Mouse (Mus musculus) right cerebral cortex, postnatal 14 days (tissue): ENCODE measurements around the gene Vps8.
A peak's percentile ranks its signal among the peaks of the same experiment; 100 is the strongest.

ENCODE experiments used
- DNase-seq: peaks from one replicate; pipeline ENCODE4 v3.0.0; 2022

Vps8 gene

GRCm38 (mm10) chr16:21422645-21423545, at the start of gene Vps8:
Gene Vps8, plus strand, starts transcription at chr16:21423118.
- DNase-seq, result peak; percentile 89

- DNase-seq, result no peak
These were observed 49.5 kb upstream of the Vps8 start for GRCm38 (mm10) chr16:21373316-21373960.

- no peak for DNase-seq
These were observed 48.9 kb upstream of the Vps8 start for GRCm38 (mm10) chr16:21374067-21374466.

DNA sequence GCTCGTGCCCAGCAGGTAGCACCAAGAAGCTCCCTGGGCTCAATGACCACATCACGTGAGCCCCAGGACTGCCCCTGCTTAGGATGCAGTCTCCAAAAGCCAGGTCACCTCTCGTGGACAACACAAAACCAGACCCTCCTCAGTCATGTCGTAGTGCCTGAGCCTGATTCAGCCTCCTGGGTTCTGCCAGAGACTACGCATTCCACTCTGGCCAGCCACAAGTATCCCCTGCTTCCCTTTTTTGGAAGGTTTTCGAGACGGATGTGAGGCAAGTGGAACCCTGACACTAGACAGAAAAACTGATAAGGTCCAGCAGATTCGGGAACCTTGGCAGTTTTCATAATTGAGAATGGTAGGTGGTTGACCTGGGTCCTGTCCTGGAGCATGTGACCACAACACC, 47.8 kb upstream of the Vps8 start:
- no peak for DNase-seq

- DNase-seq, result no peak
These were observed 46.6 kb upstream of the Vps8 start for GRCm38 (mm10) chr16:21376316-21376715.

DNA sequence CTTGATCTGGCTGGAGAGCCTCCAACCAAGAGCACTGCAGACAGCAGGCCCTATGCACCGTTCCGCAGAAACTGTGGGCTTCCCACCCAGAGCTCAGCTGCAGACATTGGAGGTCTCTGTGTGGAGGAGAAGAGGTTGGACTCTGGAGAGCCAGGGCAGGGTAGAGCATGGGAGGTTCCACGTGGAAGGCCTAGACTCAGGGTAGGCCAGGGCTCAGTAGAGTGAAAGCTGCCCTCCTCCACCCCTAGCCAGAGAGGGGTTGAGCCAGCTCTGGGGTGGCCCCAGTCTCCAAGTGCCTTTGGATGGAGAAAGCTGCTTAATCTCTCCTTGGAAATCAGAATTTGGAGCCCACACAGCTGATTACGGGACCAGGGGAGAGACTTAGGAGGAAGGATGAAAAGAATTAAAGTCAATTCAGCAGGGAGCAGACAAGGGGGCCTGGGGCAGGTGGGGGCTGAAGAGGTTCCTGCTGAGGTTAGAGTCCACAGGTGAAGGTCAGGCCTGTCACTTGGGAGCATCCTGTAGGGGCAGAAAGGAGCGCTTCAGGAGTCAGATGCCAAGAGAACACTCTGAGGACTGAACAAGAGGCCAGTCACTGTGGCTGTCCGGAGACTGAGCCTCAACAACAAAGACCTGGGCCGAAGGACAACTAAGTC, 45.8 kb upstream of the Vps8 start:
- no peak for DNase-seq

- DNase-seq, result no peak
These were observed 45.3 kb upstream of the Vps8 start for GRCm38 (mm10) chr16:21377605-21377968.

DNA sequence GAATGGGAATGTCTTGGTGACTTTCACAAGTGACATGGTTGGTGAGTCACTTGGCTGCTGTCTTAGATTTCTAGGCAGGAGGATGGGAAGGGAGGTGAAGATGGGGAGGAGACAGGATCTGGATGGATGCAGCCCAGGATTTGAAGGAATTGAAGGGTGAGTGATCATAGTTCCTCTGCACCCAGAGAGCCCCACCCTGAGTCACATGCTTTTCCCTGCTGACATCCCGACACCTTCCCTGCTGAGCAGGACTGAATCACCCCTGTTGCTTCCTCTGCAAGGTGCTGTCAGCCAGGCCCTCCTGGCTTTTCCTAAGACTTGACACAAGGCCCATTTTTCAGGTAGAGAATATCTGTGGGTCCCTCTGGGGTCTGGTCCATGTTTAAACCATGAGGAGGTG, 41.4 kb upstream of the Vps8 start:
- DNase-seq, result no peak

GRCm38 (mm10) chr16:21382152-21382911, 40.6 kb upstream of the Vps8 start:
- no peak for DNase-seq

DNA sequence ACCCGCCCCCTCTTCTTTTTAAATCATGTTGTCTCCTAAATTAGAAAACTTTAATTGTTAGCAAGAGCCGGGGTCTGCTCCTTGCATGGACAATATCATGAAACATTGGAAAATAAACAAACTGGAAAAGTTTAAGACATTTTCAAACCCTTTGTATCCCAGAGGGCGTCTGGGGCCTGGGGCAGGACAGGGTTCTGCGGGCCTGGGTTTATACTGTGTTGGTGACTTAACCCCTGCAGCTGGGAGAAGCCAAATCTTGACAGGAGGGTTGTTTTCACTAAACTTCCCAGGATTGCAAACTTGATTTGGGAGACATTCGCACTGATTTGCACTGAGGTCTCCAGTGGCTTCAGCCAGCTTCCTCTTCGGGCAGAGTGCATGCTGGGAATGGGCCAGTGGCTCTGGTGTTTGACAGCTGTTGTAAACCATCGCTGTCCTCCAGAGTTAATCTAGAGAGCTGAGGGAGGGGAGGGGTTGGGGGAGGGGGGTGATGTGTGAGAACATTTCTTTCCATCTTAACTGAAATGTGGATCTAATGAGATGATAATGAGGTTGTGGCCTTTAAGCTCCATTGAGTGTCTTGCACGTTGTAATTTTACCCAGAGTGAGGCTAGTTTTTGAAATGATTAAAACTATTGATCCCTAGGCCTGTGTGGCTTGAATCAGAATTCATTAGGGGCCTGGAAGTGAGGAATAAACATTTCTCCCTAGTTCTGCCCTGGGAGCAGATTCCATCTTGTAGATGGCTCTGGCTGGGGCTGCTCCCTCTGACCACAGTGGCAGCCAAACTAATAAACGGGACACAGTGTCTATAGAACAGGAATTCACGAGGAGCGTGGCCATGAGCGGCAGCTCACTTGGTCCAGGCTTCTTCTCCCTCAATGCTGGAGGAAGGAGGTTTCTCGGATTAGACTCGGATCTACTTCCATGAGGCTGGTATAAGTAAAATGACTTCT, 36.7 kb upstream of the Vps8 start:
- no peak for DNase-seq

- no peak for DNase-seq
These were observed 33.6 kb upstream of the Vps8 start for GRCm38 (mm10) chr16:21389316-21389715.

GRCm38 (mm10) chr16:21390744-21391143, 32.2 kb upstream of the Vps8 start:
- DNase-seq, result no peak

- DNase-seq, result peak; percentile 57
These were observed 30.8 kb upstream of the Vps8 start for GRCm38 (mm10) chr16:21392099-21392498.

DNA sequence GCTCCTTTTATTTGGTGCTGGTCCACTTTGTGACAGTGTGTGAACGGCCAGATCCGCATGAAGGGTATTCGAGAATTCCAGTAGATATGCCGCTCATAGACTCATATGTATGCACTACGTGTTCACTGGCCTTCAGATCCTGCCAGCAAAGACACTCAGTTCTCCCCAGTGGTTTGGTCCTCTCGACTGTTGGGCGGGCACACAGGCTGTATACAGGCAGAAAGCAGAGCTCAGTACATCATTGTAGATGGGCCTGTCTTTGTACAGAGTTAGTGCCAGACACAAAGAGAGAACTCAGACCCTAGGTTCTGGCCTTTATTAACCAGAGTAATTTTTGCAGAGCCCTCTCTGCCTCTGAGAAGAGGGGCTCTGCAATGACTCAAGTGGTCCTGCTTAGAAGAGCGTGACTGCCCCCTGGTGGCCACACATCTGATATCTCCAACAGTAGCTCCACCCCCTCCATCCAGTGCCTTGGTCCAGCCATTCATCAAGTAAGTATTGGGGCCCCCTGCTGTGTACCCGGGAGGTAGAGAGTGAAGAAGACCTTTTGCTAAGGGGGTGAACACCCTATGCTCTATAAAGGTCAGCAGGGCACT, 30.3 kb upstream of the Vps8 start:
- peak; percentile 93 for DNase-seq

DNA sequence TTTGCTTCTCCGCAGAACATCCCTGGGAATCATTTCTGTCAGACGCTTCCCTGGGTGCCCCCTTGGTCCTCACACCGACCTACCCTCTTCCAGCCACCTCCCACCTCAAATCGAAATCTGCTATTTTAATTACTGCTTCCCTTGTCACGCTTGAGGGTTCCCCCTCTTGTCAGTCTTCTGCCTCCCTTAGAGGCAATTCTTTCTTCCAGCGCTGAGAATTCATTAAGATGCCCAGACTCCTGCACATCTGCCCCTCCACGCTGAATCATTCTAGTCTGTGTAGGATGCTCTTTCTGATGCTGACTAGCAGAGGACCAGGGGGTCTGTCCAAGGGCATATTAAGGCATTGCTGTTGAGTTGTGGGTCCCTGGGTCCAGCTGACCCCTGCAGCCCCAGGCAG, 27.4 kb upstream of the Vps8 start:
- DNase-seq, result no peak

DNA sequence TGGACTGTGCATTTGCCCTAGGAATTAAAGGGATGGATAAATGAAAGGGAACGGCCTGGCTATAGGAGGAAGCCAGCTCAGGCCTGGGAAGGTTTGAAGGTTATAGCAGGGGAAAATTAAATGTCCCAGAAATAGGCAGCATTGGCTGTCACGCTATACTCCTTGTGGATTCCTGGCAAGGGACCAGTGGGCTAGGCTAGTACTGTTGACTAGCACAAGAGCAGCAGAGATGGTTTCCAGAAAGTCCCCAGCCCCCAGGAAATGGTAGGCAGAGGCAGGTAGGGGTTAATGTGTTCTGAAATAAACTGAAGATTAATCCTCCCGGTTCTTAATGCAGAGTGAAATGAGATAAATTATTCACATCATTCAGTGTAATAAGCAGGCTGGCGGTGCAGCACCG, 25.2 kb upstream of the Vps8 start:
- no peak for DNase-seq

DNA sequence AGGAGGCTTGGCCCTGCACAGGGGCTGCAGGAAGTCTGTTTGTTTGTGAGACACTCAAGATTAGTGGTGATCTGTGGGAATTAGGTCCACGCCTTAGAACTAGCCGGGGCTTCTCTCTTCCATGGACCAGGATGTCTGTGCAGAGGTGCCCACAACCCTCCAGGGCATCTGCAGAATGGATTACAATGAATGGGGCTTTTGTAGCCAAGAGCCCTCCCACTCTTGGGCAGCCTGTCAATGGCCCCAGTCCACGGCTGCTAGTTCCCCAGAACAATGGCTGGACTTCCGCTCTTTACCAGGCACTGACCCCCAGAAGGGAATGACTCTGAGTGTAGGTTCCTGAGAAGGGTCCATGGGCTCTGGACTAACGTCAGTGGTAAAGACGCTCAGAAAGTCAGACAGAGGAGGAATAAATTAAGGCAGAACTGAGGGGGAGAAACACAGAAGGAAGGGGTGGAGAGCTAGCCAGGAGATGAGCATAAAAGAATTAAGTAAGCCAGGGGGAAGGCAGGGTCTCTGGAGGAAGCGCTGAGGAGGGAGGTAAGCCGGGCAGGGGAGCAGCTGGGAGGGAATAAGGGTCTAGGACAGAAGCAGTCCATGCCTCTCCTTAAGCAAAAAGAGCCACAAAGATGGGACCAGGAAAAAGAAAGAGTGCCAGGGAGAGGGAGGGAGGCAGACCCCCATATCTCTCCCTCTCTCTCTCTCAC, 24.4 kb upstream of the Vps8 start:
- DNase-seq, result no peak

DNA sequence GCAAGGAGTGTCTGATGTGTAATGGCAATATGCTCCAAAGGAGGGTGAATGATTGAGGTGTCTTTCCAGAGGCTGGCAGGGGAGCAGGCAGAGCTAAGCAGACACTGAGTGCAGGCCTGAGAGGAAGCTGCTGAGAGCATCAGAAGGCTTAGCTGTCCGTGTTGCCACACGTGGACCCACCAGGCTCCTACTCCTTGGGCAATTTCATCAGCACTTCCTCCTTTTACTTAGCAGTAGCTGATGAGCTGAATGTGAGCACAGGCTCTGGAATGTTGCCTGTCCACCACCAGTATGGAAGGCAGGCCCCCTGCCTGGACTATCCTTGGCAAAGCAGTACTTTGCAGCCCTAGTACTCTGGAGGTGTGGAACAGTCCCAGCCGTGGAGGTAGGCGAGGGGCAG, 23.0 kb upstream of the Vps8 start:
- no peak for DNase-seq

DNA sequence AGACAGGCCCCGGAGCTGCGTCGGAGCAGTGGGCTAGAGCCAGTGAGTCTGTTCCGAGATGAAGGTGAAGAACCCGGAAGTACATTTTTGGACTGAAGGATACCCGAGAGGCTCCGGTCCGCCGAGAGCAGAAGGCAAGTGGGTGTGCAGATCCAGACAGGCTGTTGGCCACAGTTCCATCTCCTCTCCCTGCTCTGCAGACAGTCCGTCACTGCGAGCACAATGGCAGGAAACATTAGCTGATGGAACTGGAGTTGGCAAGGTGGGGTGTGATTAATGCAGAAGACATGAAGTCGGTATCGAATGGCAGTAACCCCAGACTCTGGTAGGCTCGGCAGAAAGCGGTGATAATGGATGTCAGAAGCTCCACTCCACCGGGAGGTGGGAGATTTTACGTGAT, 20.9 kb upstream of the Vps8 start:
- DNase-seq, result no peak

DNA sequence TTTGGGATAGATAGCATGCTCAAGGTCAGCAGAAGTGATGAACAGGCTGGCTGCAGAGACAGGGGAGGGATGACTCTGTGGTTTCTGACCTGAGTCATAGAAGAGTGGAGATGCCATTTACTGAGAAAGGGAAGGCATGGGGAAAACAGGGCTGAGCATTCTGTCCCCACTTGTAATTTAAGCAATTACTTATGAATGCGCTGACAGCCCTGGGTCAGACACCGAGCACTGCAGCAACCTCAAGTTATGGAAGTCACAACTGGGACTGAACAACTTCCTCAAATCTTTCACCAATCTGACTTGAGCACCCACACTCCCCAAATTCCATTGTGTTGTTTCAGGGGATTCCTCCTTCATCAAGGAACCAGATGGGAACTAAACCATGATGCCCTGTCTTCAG, 19.5 kb upstream of the Vps8 start:
- no peak for DNase-seq

GRCm38 (mm10) chr16:21404631-21405030, 18.3 kb upstream of the Vps8 start:
- no peak for DNase-seq
